Mouse (Mus musculus): ENCODE measurements at regions not wholly inside any gene's neighbourhood (a gene's known extent, or its start where the extent isn't known, plus 50 kb on each side); places are given as distances from the start of the nearest gene placed in this dataset.

- Histone ChIP-seq H3K27me3 (replicated peaks) (no peaks in the 10 kb centered on the region), H3K4me3 (no peak overlapping the region), H3K9me3 (no peaks in the 10 kb centered on the region), H3K9ac (no peak overlapping the region), H3K4me2 (no peak overlapping the region), H3K4me1 (no peaks in the 10 kb centered on the region), H3K27ac (replicated peaks) (no peak overlapping the region), H3K36me3 (no peaks in the 10 kb centered on the region)
- ATAC-seq (ENCODE audit: extremely low read depth, insufficient number of reproducible peaks, low FRiP score, low TSS enrichment) = no peak
These were observed 1047.6 kb downstream of the Olfm4 start for GRCm38 (mm10) chr14:81031475-81031874.

- H3K9ac ChIP-seq = no peak overlapping the region
- no peak overlapping the region for H3K4me3 ChIP-seq
- 39% methylated on average over 2 of the region's 2 CpGs for WGBS
- no peak for ATAC-seq (ENCODE audit: extremely low read depth, insufficient number of reproducible peaks, low FRiP score, low TSS enrichment)
- H3K27me3 ChIP-seq (replicated peaks) = no peaks in the 10 kb centered on the region
- H3K4me2 ChIP-seq = no peak overlapping the region
- no peak overlapping the region for H3K27ac ChIP-seq (replicated peaks)
- no peaks in the 10 kb centered on the region for H3K36me3 ChIP-seq
- no peaks in the 10 kb centered on the region for H3K4me1 ChIP-seq
- no peaks in the 10 kb centered on the region for H3K9me3 ChIP-seq
These were observed 1053.8 kb downstream of the Olfm4 start for GRCm38 (mm10) chr14:81037635-81038034.

GRCm38 (mm10) chr14:81038045-81038444, 1054.2 kb downstream of the Olfm4 start:
- H3K27me3 ChIP-seq (replicated peaks) = no peaks in the 10 kb centered on the region
- no peak for ATAC-seq (ENCODE audit: extremely low read depth, insufficient number of reproducible peaks, low FRiP score, low TSS enrichment)
- H3K36me3 ChIP-seq = no peaks in the 10 kb centered on the region
- H3K4me2 ChIP-seq = no peak overlapping the region
- H3K4me1 ChIP-seq = no peaks in the 10 kb centered on the region
- H3K9me3 ChIP-seq = no peaks in the 10 kb centered on the region
- H3K4me3 ChIP-seq = no peak overlapping the region
- WGBS = 72% methylated on average over 3 of the region's 3 CpGs
- no peak overlapping the region for H3K27ac ChIP-seq (replicated peaks)
- no peak overlapping the region for H3K9ac ChIP-seq

Measured in heart, embryonic 13.5 days (tissue).